Mouse (Mus musculus): ENCODE results near the gene Fam120a. TPM values are rescaled to one million over a fixed set of nuclear protein-coding genes. Genes with fewer than 3 reads are reported as not detected.

Fam120a gene
- total RNA-seq (2021): 100 to 1,000 TPM; 114 to 118 TPM
- long read RNA-seq, experiment 1, full-length matches to known transcripts: 60 of 102 reads
- long read RNA-seq, experiment 1, partial matches to known transcripts: 31 of 102 reads
- long read RNA-seq, experiment 1, other reads (novel, unspliced or antisense): 11 of 102 reads
- long read RNA-seq, experiment 2, full-length matches to known transcripts: 68 of 121 reads
- long read RNA-seq, experiment 2, partial matches to known transcripts: 32 of 121 reads
- long read RNA-seq, experiment 2, other reads (novel, unspliced or antisense): 21 of 121 reads

- intact Hi-C loops (cut with DNase I): loop anchor here (2.0 kb wide), 1 partner anchor 89 kb away; no protein-coding TSS in a partner anchor
- DNase-seq (ENCODE audit: extremely low spot score in 1 of 2, low spot score in 2 of 2): peak; percentile 83 to 85
- H3K4me3 ChIP-seq: peak within 1 kb of the TSS; percentile 97
- H3K27ac ChIP-seq: peak within 1 kb of the TSS; percentile 99
- peak; percentile 41 for TF ChIP-seq CTCF (IDR thresholded peaks at IDR 0.05)
Measured at GRCm38 (mm10) chr13:48967956-48968749, at the start of gene Fam120a. Fam120a (minus strand) TSS chr13:48968017.

- DNase-seq (ENCODE audit: extremely low spot score in 1 of 2, low spot score in 2 of 2): no peak
- no peak for TF ChIP-seq CTCF (IDR thresholded peaks at IDR 0.05)
- H3K27ac ChIP-seq: no peak overlapping the region
- H3K4me3 ChIP-seq: no peak overlapping the region
- intact Hi-C loops (cut with DNase I): loop anchor here (5.0 kb wide), 1 partner anchor 155 kb away; no protein-coding TSS in a partner anchor
Measured at GRCm38 (mm10) chr13:49017375-49017774, 49.6 kb upstream of the Fam120a start.

GRCm38 (mm10) chr13:49016311-49016761, 48.5 kb upstream of the Fam120a start:
- Histone ChIP-seq H3K4me3 (peak overlapping the region; percentile 38), H3K27ac (peak overlapping the region; percentile 89)
- DNase-seq (ENCODE audit: extremely low spot score in 1 of 2, low spot score in 2 of 2): peak; percentile 81 to 87
- TF ChIP-seq CTCF (IDR thresholded peaks at IDR 0.05): no peak; the same call in none of the 2 replicates
- intact Hi-C loops (cut with DNase I): loop anchor here (5.0 kb wide), 1 partner anchor 156 kb away; no protein-coding TSS in a partner anchor

- Histone ChIP-seq H3K27ac (peak overlapping the region; percentile 89), H3K4me3 (peak overlapping the region; percentile 38)
- DNase-seq (ENCODE audit: extremely low spot score in 1 of 2, low spot score in 2 of 2): no peak
- peak; percentile 6; the same call in 1 of the 2 replicates for TF ChIP-seq CTCF (IDR thresholded peaks at IDR 0.05)
- intact Hi-C loops (cut with DNase I): loop anchor here (5.0 kb wide), 1 partner anchor 157 kb away; no protein-coding TSS in a partner anchor
Measured at GRCm38 (mm10) chr13:49015366-49016306, 47.8 kb upstream of the Fam120a start.

- intact Hi-C loops (cut with DNase I): no loop called here
- Histone ChIP-seq H3K4me3 (no peak overlapping the region), H3K27ac (no peak overlapping the region)
- DNase-seq (ENCODE audit: extremely low spot score in 1 of 2, low spot score in 2 of 2): no peak
- TF ChIP-seq CTCF (IDR thresholded peaks at IDR 0.05): no peak
Measured at GRCm38 (mm10) chr13:49013206-49013794, 45.5 kb upstream of the Fam120a start.

GRCm38 (mm10) chr13:49001691-49002090, 33.9 kb upstream of the Fam120a start:
- intact Hi-C loops (cut with DNase I): no loop called here
- H3K4me3 ChIP-seq: no peak overlapping the region
- no peak overlapping the region for H3K27ac ChIP-seq
- DNase-seq (ENCODE audit: extremely low spot score in 1 of 2, low spot score in 2 of 2): no peak
- TF ChIP-seq CTCF (IDR thresholded peaks at IDR 0.05): no peak

GRCm38 (mm10) chr13:48998591-48998990, 30.8 kb upstream of the Fam120a start:
- peak; percentile 73 for TF ChIP-seq CTCF (IDR thresholded peaks at IDR 0.05)
- Histone ChIP-seq H3K27ac (no peak overlapping the region), H3K4me3 (no peak overlapping the region)
- DNase-seq (ENCODE audit: extremely low spot score in 1 of 2, low spot score in 2 of 2): peak; percentile 51 to 66
- intact Hi-C loops (cut with DNase I): loop anchor here (2.0 to 5.0 kb wide), 2 partner anchors 126 to 344 kb away; partner anchors contain the start of gene Phf2

GRCm38 (mm10) chr13:48996731-48997130, 28.9 kb upstream of the Fam120a start:
- Histone ChIP-seq H3K4me3 (no peak overlapping the region), H3K27ac (no peak overlapping the region)
- intact Hi-C loops (cut with DNase I): loop anchor here (5.0 kb wide), 1 partner anchor 124 kb away; the partner anchor contains the start of gene Phf2
- no peak for TF ChIP-seq CTCF (IDR thresholded peaks at IDR 0.05)
- no peak for DNase-seq (ENCODE audit: extremely low spot score in 1 of 2, low spot score in 2 of 2)

GRCm38 (mm10) chr13:48994903-48995302, 27.1 kb upstream of the Fam120a start:
- TF ChIP-seq CTCF (IDR thresholded peaks at IDR 0.05): no peak
- no peak overlapping the region for H3K4me3 ChIP-seq
- no peak for DNase-seq (ENCODE audit: extremely low spot score in 1 of 2, low spot score in 2 of 2)
- H3K27ac ChIP-seq: no peak overlapping the region
- intact Hi-C loops (cut with DNase I): loop anchor here (5.0 kb wide), 1 partner anchor 123 kb away; the partner anchor contains the start of gene Phf2

GRCm38 (mm10) chr13:48992914-48993313, 25.1 kb upstream of the Fam120a start:
- intact Hi-C loops (cut with DNase I): no loop called here
- no peak for DNase-seq (ENCODE audit: extremely low spot score in 1 of 2, low spot score in 2 of 2)

More at GRCm38 (mm10) chr13:48992914-48993313, 25.1 kb upstream of the Fam120a start:
- H3K27ac ChIP-seq: no peak overlapping the region
- no peak for TF ChIP-seq CTCF (IDR thresholded peaks at IDR 0.05)
- no peak overlapping the region for H3K4me3 ChIP-seq
